Mouse (Mus musculus) embryonic facial prominence, embryonic 13.5 days (tissue): ENCODE results near the gene Rnf187. TPM values are rescaled to one million over a fixed set of nuclear protein-coding genes. Genes with fewer than 3 reads are reported as not detected.
A peak's percentile ranks its signal among the peaks of the same experiment; 100 is the strongest.

Experiments used
- ATAC-seq: fragments of 200-750 bp; cut with Nextera tagmentation; 2 replicates; pipeline ENCODE4 v1.8.0; 2017; ENCODE audit warnings: low read depth; ENCODE audit not compliant: insufficient number of reproducible peaks, insufficient read depth, low FRiP score, low TSS enrichment
- H3K27ac ChIP-seq: fragments of 300-500 bp; sonication (generic); 2 replicates; pipeline ENCODE4 v1.5.1; 2015; ENCODE audit warnings: moderate library complexity, mild to moderate bottlenecking, inconsistent platforms
- H3K27me3 ChIP-seq: fragments of 300-500 bp; sonication (generic); 2 replicates; pipeline ENCODE4 v1.6.1; 2015; ENCODE audit warnings: mild to moderate bottlenecking, inconsistent platforms
- H3K36me3 ChIP-seq: fragments of 300-500 bp; sonication (generic); 2 replicates; pipeline ENCODE4 v1.6.1; 2015; ENCODE audit warnings: mild to moderate bottlenecking, inconsistent platforms
- H3K4me1 ChIP-seq: fragments of 300-500 bp; sonication (generic); 2 replicates; pipeline ENCODE4 v1.6.1; 2015; ENCODE audit warnings: inconsistent platforms
- H3K4me2 ChIP-seq: fragments of 300-500 bp; sonication (generic); 2 replicates; pipeline ENCODE4 v1.6.1; 2015; ENCODE audit warnings: moderate library complexity, mild to moderate bottlenecking, inconsistent platforms
- H3K4me3 ChIP-seq: fragments of 300-500 bp; sonication (generic); 2 replicates; pipeline ENCODE4 v1.5.1; 2015; ENCODE audit warnings: mild to moderate bottlenecking, inconsistent platforms
- H3K9ac ChIP-seq: fragments of 300-500 bp; sonication (generic); 2 replicates; pipeline ENCODE4 v1.6.1; 2015; ENCODE audit warnings: mild to moderate bottlenecking, inconsistent platforms
- H3K9me3 ChIP-seq: fragments of 300-500 bp; sonication (generic); 2 replicates; pipeline ENCODE4 v1.6.1; 2016; ENCODE audit warnings: inconsistent platforms
- WGBS: fragments of 180-500 bp; shearing (Covaris S2); methylation state at CpG from one replicate; pipeline ENCODE4 v1.1.7; 2015; ENCODE audit warnings: mixed read lengths; 5-methylcytosine and 5-hydroxymethylcytosine counted together
- polyA plus RNA-seq: library from polyadenylated mRNA; unstranded; fragments of >200 nt; fragmentation: Nextera tagmentation; extraction: Ambion mirVana; gene quantifications from 2 replicates; pipeline ENCODE4 v1.2.1, GENCODE M21; 2015

The Rnf187 gene
- polyA plus RNA-seq, 1 experiment from 2014 or later = 255 TPM

GRCm38 (mm10) chr11:58931576-58931975 is 7.1 kb downstream of the Rnf187 start:
- Histone ChIP-seq H3K9me3 (no peaks in the 10 kb centered on the region), H3K4me3 (no peak overlapping the region), H3K27me3 (no peaks in the 10 kb centered on the region), H3K4me2 (no peak overlapping the region), H3K36me3 (peaks cover 51% of the 10 kb centered on the region), H3K27ac (no peak overlapping the region), H3K4me1 (peaks cover 6% of the 10 kb centered on the region), H3K9ac (no peak overlapping the region)
- WGBS = 85% methylated on average over 4 of the region's 4 CpGs
- no peak for ATAC-seq

- Histone ChIP-seq H3K36me3 (peaks cover 40% of the 10 kb centered on the region), H3K9me3 (no peaks in the 10 kb centered on the region), H3K27me3 (no peaks in the 10 kb centered on the region), H3K27ac (no peak overlapping the region), H3K9ac (no peak overlapping the region; the same call in 1 of the 2 replicates), H3K4me3 (no peak overlapping the region), H3K4me2 (no peak overlapping the region), H3K4me1 (peaks cover 5% of the 10 kb centered on the region)
- ATAC-seq = no peak
- WGBS = 94% methylated on average over 3 of the region's 3 CpGs
These were observed 8.5 kb downstream of the Rnf187 start for GRCm38 (mm10) chr11:58930254-58930653.

GRCm38 (mm10) chr11:58929641-58930040 is 9.1 kb downstream of the Rnf187 start:
- Histone ChIP-seq H3K4me1 (peaks cover 5% of the 10 kb centered on the region), H3K9ac (no peak overlapping the region), H3K27me3 (no peaks in the 10 kb centered on the region), H3K36me3 (peaks cover 35% of the 10 kb centered on the region), H3K4me3 (no peak overlapping the region), H3K27ac (no peak overlapping the region), H3K9me3 (no peaks in the 10 kb centered on the region), H3K4me2 (no peak overlapping the region)
- WGBS = 48% methylated on average over 3 of the region's 3 CpGs
- no peak for ATAC-seq

- ATAC-seq = no peak
- H3K4me3 ChIP-seq = no peak overlapping the region
- H3K27ac ChIP-seq = no peak overlapping the region
- no peaks in the 10 kb centered on the region for H3K27me3 ChIP-seq
- H3K9me3 ChIP-seq = no peaks in the 10 kb centered on the region
- no peak overlapping the region for H3K9ac ChIP-seq
- no peak overlapping the region for H3K4me2 ChIP-seq
- peaks cover 30% of the 10 kb centered on the region for H3K36me3 ChIP-seq
- WGBS = 79% methylated on average over 4 of the region's 4 CpGs
- H3K4me1 ChIP-seq = peaks cover 5% of the 10 kb centered on the region
These were observed 9.7 kb downstream of the Rnf187 start for GRCm38 (mm10) chr11:58929055-58929454.

GRCm38 (mm10) chr11:58927790-58928651 is 10.7 kb downstream of the Rnf187 start:
- Histone ChIP-seq H3K36me3 (peaks cover 19% of the 10 kb centered on the region), H3K9ac (0 out of 2 replicates have a peak overlapping the region, but pooled peaks have one; percentile 44), H3K9me3 (no peaks in the 10 kb centered on the region), H3K4me3 (0 out of 2 replicates have a peak overlapping the region, but pooled peaks have one; percentile 14), H3K4me1 (peaks cover 5% of the 10 kb centered on the region), H3K27me3 (no peaks in the 10 kb centered on the region), H3K27ac (no peak overlapping the region; the same call in 1 of the 2 replicates), H3K4me2 (peak overlapping the region; percentile 39)
- 0 out of 2 replicates have a peak, but pooled peaks have one; percentile 40 for ATAC-seq
- WGBS = 34% methylated on average over 20 of the region's 20 CpGs

- no peak overlapping the region for H3K9ac ChIP-seq
- WGBS = 70% methylated on average over 2 of the region's 2 CpGs
These were observed 11.7 kb downstream of the Rnf187 start for GRCm38 (mm10) chr11:58927053-58927452.

GRCm38 (mm10) chr11:58926651-58927050 is 12.1 kb downstream of the Rnf187 start:
- Histone ChIP-seq H3K4me1 (peaks cover 5% of the 10 kb centered on the region), H3K36me3 (peaks cover 6% of the 10 kb centered on the region), H3K4me2 (no peak overlapping the region), H3K27me3 (no peaks in the 10 kb centered on the region), H3K4me3 (no peak overlapping the region), H3K27ac (no peak overlapping the region), H3K9me3 (no peaks in the 10 kb centered on the region), H3K9ac (no peak overlapping the region)
- no peak for ATAC-seq
- WGBS = 74% methylated on average over 2 of the region's 3 CpGs

More at GRCm38 (mm10) chr11:58927053-58927452, 11.7 kb downstream of the Rnf187 start:
- H3K4me1 ChIP-seq = peaks cover 5% of the 10 kb centered on the region
- no peaks in the 10 kb centered on the region for H3K9me3 ChIP-seq
- no peak overlapping the region for H3K4me2 ChIP-seq
- no peak overlapping the region for H3K4me3 ChIP-seq
- H3K27ac ChIP-seq = no peak overlapping the region
- peaks cover 10% of the 10 kb centered on the region for H3K36me3 ChIP-seq
- no peak for ATAC-seq
- no peaks in the 10 kb centered on the region for H3K27me3 ChIP-seq

GRCm38 (mm10) chr11:58922420-58922819 is 16.3 kb downstream of the Rnf187 start:
- H3K27ac ChIP-seq = no peak overlapping the region
- no peaks in the 10 kb centered on the region for H3K36me3 ChIP-seq
- H3K27me3 ChIP-seq = no peaks in the 10 kb centered on the region
- H3K4me3 ChIP-seq = no peak overlapping the region
- no peak overlapping the region for H3K9ac ChIP-seq
- no peaks in the 10 kb centered on the region for H3K4me1 ChIP-seq
- WGBS = 85% methylated on average over 9 of the region's 9 CpGs
- no peak overlapping the region for H3K4me2 ChIP-seq
- H3K9me3 ChIP-seq = no peaks in the 10 kb centered on the region
- ATAC-seq = no peak

GRCm38 (mm10) chr11:58918759-58919158 is 20.0 kb downstream of the Rnf187 start:
- Histone ChIP-seq H3K27ac (no peak overlapping the region), H3K27me3 (no peaks in the 10 kb centered on the region), H3K4me1 (peaks cover 5% of the 10 kb centered on the region; the same call in 1 of the 2 replicates), H3K9ac (no peak overlapping the region), H3K4me3 (no peak overlapping the region), H3K9me3 (no peaks in the 10 kb centered on the region), H3K4me2 (no peak overlapping the region), H3K36me3 (no peaks in the 10 kb centered on the region)
- ATAC-seq = no peak
- 75% methylated on average over 5 of the region's 5 CpGs for WGBS

GRCm38 (mm10) chr11:58917745-58918366 is 20.9 kb downstream of the Rnf187 start, which contains the start of gene Btnl10:
Btnl10 (plus strand) TSS chr11:58917908.
- Histone ChIP-seq H3K27ac (no peak within 1 kb of the TSS), H3K36me3 (no peaks in the 10 kb centered on the region), H3K4me3 (no peak within 1 kb of the TSS), H3K27me3 (no peaks in the 10 kb centered on the region), H3K4me1 (peaks cover 5% of the 10 kb centered on the region; the same call in 1 of the 2 replicates), H3K9me3 (no peaks in the 10 kb centered on the region), H3K4me2 (no peak within 1 kb of the TSS), H3K9ac (no peak within 1 kb of the TSS)
- WGBS = 74% methylated on average over 12 of the region's 12 CpGs
- ATAC-seq = no peak

GRCm38 (mm10) chr11:58916879-58917744 is 21.6 kb downstream of the Rnf187 start:
- no peak overlapping the region for H3K4me2 ChIP-seq
- H3K9me3 ChIP-seq = no peaks in the 10 kb centered on the region
- no peaks in the 10 kb centered on the region for H3K36me3 ChIP-seq
- no peak overlapping the region for H3K27ac ChIP-seq
- WGBS = 56% methylated on average over 14 of the region's 14 CpGs
- peaks cover 5% of the 10 kb centered on the region; the same call in 1 of the 2 replicates for H3K4me1 ChIP-seq
- H3K4me3 ChIP-seq = no peak overlapping the region
- H3K27me3 ChIP-seq = no peaks in the 10 kb centered on the region
- H3K9ac ChIP-seq = no peak overlapping the region
- ATAC-seq = no peak
